Mouse (Mus musculus) G1E-ER4 (cell line): ENCODE measurements around the gene Trim72. TPM values are rescaled to one million over a fixed set of nuclear protein-coding genes. Genes with fewer than 3 reads are reported as not detected.

Experiments
- GATA1 ChIP-seq: IDR thresholded peaks from one replicate; pipeline ENCODE4 v1.8.0; 2012; ENCODE audit warnings: low read length, inconsistent platforms
- polyA plus RNA-seq: library from polyadenylated mRNA; stranded (reverse); fragments of >175 nt; gene quantifications from 2 replicates; pipeline ENCODE4 v1.2.3, GENCODE M21; 2012

Trim72 gene
- polyA plus RNA-seq, 1 experiment: 0.05 TPM

DNA sequence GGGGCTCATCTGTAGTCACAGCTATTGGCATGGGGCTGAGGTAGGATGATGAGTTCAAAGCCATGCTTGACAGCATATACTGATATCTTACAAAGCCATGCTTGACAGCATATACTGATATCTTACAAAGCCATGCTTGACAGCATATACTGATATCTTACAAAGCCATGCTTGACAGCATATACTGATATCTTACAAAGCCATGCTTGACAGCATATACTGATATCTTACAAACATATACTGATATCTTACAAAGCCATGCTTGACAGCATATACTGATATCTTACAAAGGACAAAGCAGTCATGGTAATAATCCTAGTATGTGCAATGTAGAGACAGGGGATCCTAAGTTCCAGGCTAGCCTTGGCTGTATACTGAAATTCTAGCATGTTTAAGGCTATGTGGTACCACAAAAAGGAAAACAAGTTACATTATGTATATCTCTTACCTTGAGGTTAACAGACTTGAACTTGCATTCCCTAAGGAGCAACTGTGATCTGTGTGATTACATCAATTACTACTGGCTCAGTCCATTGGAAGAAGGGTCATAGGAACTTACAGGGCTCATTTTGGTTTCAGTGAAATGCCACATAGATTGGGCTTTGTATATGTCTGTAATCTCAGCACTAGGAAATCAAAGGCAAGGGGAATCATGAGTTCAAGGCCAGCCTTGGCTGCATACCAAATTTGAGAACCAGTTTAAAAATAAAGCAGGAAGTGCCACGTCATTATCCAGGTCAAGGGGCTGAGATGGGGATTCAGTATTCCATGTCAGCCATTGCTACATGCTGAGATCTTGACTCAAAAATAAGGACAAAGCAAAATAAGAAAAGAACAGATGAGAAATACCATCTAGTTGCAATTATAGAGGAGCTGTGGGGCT, 3.4 kb upstream of the Trim72 start:
- no peak for TF ChIP-seq GATA1

GRCm38 (mm10) chr7:128003098-128003497, 651 bp upstream of the Trim72 start:
- no peak for TF ChIP-seq GATA1

DNA sequence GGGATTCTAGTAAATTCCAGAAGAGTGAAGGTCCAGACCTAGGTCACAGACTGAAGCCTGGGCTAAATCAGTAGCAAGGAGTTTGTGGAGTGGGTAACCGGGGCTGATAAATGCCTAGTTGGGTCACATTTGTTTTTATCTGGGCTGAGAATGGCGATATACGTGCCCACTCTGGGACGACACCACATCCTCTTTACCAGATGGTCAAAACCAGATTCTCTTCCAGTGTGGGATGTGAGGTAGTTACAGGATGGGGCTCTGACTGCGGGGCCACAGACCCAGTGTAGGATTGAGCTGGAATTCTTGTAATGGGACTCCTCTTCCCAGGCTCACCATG, 369 bp downstream of the Trim72 start:
- TF ChIP-seq GATA1: no peak

DNA sequence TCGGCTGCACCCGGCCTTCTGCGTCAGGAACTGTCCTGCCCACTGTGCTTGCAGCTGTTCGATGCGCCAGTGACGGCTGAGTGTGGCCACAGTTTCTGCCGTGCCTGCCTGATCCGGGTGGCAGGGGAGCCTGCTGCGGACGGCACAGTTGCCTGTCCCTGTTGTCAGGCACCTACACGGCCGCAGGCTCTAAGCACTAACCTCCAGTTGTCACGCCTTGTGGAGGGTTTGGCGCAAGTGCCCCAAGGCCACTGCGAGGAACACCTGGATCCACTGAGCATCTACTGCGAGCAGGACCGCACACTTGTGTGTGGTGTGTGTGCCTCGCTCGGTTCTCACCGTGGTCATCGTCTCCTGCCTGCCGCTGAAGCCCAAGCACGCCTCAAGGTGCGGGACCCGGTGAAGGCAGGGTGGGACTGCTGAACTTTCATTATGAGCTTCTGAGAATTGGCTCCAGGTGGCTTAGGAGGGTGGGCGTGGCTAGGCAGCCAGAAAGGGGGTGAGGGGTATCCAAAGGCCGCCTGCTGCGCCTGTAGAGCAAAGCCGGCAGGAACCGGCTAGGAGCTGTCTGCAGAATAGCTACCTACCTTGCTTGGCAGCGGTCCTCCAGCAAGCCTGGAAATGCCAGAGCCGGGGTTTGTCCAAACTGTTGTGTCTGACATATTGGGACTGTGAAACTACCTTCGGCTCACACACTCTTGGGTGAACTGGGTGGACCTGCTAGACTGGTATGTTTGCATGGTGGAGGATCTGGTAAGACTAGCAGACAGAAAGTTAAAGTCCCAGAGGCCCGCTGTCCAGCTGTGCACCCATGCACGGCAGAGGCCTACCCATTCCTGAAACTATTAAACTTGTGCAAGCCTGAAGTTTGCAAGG, 976 bp downstream of the Trim72 start:
- TF ChIP-seq GATA1: no peak

GRCm38 (mm10) chr7:128006193-128006592, 2.4 kb downstream of the Trim72 start:
- TF ChIP-seq GATA1: no peak

- TF ChIP-seq GATA1: no peak
Measured at GRCm38 (mm10) chr7:128009715-128010340, 6.1 kb downstream of the Trim72 start.

- no peak for TF ChIP-seq GATA1
Measured at GRCm38 (mm10) chr7:128012136-128012780, 8.5 kb downstream of the Trim72 start.

- TF ChIP-seq GATA1: no peak
Measured at GRCm38 (mm10) chr7:128013116-128013515, 9.4 kb downstream of the Trim72 start.

GRCm38 (mm10) chr7:128016650-128017049, 12.9 kb downstream of the Trim72 start:
- no peak for TF ChIP-seq GATA1

GRCm38 (mm10) chr7:128018275-128018674, 14.5 kb downstream of the Trim72 start:
- no peak for TF ChIP-seq GATA1

GRCm38 (mm10) chr7:128019187-128019586, 15.4 kb downstream of the Trim72 start:
- no peak for TF ChIP-seq GATA1

DNA sequence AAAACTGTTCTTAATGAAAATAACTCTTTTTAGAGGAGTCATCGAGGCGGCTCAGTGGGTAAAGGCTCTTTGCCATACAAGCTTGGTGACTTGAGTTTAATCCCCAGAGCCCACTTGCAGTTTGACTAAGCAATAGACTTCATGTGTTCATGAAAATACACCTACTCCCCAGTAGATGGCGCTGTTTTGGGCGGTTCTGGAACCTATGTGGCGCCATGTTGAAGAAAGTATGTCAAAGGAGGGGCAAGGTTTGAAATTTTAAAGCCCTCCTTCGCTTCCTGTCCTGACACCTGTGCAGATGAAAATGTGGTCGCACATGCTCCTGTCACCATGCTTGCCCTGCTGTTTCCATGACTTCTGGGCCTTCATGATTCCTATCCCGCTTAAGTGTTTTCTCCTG, 19.2 kb downstream of the Trim72 start:
- no peak for TF ChIP-seq GATA1

- no peak for TF ChIP-seq GATA1
Measured at GRCm38 (mm10) chr7:128023565-128023964, 19.8 kb downstream of the Trim72 start.

DNA sequence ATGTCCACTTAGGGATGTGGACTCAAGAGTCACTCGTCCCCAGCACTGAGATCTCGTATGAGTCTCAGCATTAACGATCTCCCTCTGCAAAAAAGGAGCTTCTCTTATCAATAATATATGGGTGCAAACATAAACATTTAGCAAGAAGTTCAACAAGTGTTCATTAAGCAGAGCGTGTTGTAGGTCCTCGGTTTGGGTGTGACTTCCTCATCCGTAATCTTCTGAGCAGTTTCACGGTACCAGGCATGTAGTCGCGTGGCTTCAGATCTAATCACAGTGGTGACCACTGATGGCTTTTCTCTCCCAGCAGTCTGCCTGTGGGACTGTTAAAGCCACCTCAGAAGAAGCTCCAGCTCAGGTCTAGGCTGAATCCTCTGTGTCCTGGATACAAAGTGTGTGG, 20.6 kb downstream of the Trim72 start:
- TF ChIP-seq GATA1: no peak

GRCm38 (mm10) chr7:128024932-128025331, 21.2 kb downstream of the Trim72 start:
- no peak for TF ChIP-seq GATA1

GRCm38 (mm10) chr7:128025381-128025780, 21.6 kb downstream of the Trim72 start:
- TF ChIP-seq GATA1: no peak
